Mouse (Mus musculus): ENCODE measurements around the gene 1700001L19Rik.
A peak's percentile ranks its signal among the peaks of the same experiment; 100 is the strongest.
"Not testable (repeated sequence)": the region's sequence is repeated elsewhere in the genome, so short reads cannot be mapped to it uniquely, and the experiment has no call there.

The 1700001L19Rik gene

DNA sequence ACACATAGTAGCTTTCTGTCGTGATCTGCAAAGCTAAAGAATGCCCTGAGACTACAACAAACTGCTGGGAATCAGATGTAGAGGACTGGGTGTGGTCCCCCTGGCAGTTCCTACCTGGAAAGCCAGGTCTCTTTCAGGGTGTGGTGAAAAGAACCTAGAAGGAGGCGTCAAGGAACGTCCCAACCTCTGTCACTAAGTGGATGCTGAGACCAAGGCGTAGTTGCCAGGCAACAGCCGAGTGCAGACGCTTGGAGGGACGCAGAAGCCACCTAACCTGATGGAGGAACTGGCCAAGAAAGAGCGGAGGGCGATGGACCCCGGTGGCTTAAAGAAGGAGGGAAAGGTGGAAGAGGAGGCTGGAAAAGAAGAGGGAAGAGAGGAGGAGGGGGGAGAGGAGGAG, at the start of gene 1700001L19Rik:
1700001L19Rik (plus strand) TSS at position 223 of the 400 bp plus-strand sequence.
- no peak for DNase-seq (ENCODE audit: low spot score in 2 of 2)

DNA sequence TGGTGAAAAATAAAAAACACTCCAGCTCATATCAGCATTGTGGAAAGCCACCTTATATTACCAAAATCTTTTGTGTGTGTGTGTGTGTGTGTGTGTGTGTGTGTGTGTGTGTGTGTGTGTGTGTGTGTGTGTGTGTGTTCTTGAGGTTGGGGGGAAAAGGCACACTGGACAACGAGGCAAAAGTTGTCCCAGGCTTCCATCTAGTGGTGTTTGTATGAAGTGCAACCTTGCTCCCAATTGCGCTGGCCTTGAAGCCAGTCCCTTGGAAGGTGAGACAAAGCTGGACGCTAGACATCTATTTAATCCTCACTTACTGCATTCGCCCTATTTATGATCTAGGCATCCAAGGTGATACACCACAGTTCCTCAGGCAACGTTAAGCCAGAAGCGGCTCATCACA, 43.8 kb upstream of the 1700001L19Rik start:
- not testable (repeated sequence) for DNase-seq (ENCODE audit: low spot score in 2 of 2)

DNA sequence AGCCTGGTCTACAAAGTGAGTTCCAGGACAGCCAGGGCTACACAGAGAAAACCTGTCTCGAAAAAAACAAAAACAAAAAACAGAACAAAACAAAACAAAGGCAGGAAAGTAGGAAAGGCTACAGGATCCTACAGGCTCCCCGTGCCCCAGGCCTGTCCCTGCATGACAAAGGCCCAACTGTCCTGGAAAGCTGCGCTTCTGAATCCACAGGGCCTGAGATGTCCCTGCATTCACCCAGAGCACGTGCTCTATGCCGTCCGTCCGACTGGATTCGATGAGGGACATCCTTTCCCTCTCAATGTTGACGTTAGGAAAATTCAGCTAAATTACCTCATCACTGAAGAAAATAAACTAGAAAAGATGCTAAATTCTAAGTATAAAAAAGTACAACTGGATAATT, 29.1 kb upstream of the 1700001L19Rik start:
- DNase-seq (ENCODE audit: low spot score in 2 of 2) = no peak

DNA sequence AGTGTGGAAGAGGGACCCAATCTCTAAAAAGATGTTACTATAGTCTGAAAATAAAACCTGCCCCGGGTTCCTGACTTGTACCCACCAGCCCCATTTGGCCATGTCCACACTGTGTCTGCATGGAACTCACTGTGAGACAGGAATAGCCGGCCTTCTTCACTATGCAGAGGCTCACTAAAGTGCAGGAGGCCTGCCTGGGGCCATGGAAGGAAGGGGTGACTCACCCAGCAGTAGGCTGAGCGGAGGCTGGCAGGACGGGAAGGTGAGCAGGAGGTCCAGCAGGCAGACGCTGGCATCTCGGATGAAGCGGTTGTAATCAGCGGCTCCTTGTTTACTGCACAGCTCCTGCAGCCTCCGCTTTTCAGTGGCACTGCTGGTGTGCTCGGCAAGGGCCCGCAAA, 28.7 kb upstream of the 1700001L19Rik start:
- DNase-seq (ENCODE audit: low spot score in 2 of 2) = no peak

DNA sequence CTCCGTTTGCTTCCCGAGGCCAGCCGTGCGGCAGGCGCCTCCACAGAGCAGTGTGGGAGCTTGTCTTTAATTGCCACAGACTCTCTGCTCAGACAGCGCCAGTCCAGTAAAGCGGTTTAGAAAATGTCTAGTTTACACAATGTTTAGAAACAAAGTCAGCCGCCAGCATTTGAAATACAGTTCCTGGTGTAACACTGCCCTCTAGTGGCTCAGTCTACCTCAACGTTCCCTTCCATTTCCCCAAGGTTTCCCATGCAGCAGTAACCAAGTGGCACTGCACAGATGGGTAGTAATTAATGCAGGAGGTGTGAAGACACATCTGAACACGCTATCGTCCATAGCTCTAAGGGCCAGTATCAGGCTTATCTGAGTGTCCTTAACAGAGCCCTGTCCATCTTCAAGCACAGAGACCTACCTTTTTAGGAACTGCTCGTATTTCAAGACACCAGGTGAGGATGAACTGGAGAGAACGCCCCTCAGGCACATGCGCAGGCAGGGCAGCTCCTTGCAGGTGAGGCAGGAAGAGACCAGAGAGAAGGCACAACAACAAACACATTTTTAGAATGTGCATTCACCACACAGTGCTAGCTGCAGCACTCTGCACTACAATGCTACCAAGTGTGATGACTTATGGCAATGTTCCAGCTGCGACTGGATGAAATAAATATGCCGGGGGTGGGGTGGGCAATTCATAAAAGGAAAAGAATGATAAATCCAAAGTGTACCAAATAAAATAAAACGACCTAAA, 27.5 kb upstream of the 1700001L19Rik start:
- DNase-seq (ENCODE audit: low spot score in 2 of 2) = peak in 1 of 2 experiments; percentile 13

DNA sequence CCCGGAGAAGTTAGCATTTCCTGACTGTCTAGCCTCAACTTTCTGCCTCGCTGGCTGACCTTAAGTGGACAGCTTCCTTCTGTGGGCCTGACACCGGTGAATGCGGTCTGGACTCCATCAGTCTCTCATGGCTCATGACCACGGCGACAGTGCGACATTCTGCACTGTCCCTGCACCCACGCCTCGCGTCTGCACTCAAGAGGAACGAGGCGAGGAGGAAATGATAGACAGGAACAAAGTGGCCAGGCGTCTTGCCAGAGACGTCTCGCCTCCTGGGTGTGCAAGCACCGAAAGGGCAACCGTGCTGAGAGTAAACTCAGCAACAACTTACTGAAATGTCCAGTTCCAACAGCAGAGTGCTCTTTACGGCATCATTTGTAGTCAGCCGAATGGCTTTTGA, 25.0 kb upstream of the 1700001L19Rik start:
- no peak for DNase-seq (ENCODE audit: low spot score in 2 of 2)

DNA sequence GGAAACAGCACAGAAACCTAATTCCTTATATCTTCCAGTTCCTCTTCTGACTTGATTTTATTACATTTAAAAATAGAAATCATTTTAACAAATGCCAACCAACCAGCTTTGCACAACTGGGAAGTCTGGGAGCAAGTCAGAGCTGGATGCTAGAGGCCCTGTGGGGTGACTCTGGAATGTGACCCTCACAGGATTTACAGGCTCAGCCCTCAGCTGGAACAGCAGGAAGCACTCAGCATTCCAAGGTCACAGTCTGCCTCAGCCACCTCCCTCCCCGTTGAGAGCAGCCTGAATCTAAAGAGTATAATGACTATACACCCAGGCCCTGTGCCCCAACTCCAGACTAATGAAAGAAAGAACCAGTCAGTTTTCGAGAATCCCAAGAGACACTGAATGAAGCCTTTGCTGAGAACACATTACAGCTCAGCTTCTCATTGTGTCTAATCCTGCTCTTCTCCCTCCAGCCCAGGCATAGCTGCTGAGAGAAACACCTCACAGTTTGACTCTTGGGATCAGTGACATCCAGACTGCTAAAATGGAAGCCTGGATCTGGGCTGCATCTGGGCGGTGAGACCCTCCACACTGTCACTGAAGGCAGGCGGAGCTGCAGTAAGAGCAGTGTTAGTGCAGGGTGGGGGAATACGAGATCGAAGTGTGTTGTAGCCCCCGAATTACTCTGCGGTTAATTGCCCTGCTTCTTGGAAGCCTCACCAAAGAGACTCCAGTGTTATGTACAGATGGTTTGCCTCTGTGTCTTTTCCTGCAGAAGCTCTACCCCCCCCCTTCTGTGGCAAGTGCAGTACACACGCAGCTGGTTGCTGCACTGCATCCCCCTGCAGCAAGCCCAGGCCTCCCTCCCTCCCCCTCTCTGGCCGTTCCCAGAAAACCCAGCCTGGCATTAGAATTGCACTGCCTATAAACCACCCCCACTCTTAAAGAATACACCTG, 24.0 kb upstream of the 1700001L19Rik start:
- no peak for DNase-seq (ENCODE audit: low spot score in 2 of 2)

DNA sequence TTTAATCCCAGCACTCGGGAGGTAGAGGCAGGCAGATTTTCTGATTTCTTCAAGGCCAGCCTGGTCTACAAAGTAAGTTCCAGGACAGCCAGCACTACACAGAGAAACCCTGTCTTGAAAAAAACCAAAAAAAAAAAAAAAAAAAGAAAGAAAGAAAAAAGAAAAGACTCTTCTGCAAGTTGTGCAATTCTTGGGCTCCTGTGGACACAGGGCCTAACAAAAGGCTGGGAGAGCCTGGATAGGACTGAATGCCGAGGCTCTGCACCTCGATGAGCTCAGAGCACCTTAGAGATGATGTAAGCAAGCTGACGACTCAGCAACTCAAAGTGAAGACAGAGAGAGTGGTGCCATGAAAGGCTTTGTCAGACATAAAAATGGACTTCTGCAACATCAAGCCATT, 22.8 kb upstream of the 1700001L19Rik start:
- DNase-seq (ENCODE audit: low spot score in 2 of 2) = no peak

DNA sequence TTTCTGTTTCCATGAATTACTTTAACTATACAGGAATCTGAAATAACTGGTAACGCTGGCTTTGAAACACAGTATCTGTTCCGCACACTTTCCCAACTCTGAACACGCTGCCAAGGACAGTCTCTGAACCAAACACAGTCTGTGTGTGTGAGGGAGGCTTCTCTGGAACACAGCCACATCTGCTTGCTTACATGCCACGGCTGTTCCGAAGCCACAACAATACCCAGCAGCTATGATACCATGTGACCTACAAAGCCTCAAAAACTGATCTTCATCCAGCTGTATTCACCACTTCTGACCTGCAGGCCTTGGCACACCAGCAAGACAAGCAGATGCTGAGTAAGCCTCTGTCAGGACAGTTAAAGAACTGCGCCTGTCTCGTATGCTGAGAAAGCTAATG, 19.3 kb upstream of the 1700001L19Rik start:
- no peak for DNase-seq (ENCODE audit: low spot score in 2 of 2)

DNA sequence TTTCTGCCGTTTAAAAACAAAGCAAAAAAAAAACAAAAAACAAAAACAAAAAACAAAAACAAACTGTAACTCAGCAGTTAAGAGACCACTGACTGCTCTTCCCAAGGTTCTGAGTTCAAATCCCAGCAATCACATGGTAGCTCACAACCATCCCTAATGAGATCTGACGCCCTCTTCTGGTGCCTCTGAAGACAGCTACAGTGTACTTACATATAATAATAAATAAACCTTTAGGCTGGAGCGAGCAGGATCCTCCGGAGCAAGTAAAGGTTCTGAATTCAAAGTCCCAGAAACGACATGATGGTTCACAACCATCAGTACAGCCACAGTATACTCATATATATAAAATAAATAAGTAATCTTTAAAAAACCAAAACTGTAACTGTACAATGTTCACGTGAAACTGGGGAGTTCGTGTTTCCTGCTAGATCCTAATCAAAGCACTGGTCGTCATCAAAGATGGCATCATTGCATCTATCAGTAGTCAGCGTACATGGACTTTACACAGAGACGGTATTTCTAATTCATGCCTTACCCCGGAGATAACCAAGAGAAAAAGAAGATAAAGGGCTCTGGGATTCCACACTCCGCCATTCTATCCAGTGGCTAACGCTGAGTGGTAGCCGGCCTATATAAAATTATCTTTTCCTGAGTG, 16.0 kb upstream of the 1700001L19Rik start:
- DNase-seq (ENCODE audit: low spot score in 2 of 2) = no peak

DNA sequence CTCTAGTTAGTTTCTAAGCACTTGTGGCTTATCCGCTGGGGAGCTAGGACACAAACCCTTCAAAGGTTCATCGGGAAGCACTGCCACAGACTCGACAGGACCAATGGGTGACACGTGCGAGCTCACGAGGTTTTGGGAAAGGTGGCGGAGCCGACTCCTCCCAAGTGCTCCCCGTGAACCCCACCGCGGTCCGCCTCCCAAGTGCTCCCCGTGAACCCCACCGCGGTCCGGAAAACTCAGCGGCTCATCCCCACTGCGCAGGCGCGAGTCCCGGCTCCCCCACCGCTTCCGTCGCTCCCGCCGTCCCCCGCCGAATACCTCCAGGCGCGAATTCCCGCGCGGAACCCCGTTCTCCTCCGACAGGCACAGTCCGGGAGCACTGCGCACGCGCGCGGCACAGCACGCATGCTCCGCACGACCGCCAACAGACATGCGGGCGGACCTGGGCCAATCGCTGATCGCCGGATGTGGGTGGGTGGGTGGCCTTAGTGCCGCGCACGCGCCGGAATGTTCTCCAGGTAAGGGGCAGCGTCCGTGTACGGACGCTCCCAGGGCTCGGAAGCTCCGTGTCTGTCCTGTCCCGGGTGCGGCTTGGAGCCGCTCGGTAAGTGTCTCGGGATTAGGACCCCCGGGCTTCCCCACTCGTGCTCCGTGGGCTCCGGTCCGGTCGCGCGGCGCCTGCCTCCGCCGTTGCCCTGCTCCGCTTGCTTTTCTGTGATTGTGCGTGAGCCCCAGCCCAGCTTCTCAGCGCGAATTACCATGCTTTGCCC, 15.3 kb upstream of the 1700001L19Rik start, which contains the start of the genes Mtrr and Fastkd3:
Mtrr (minus strand) TSS at position 403 of the 770 bp plus-strand sequence.
Fastkd3 (plus strand) TSS at position 488 of the 770 bp plus-strand sequence.
- peak; percentile 81 to 84 for DNase-seq (ENCODE audit: low spot score in 2 of 2)

DNA sequence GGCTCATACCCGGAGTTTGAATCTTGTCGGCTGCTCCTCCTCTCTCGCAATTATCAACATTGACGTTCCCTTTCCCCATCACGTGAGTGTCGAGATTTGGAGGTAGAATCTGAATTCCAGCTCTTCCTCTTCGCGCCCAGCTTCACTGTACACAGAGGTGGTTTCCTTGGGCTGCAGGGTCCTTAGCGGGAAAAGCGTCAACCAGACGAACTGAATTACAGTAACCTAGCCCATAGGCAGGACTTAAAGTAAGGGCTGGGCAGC, 14.8 kb upstream of the 1700001L19Rik start:
- no peak for DNase-seq (ENCODE audit: low spot score in 2 of 2)

DNA sequence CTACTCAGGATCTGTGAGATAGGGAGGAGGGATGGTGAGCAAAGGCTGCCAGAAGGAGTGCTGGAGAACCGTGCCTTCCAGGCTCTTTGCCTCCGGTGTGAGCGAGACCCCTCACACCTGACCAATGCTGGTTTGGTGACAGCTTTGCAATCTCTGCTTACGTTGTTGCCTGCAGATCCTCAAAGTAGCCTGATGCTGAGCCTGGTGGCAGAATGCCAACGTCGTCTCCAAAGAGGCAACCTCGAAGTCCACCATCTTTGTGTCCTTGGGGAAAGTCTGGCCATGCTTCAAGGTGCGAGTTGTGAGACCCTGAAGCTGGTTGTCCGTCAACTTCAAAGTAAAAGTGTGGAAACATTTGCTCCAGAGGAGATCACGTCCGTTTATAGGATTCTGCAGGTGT, 13.3 kb upstream of the 1700001L19Rik start:
- DNase-seq (ENCODE audit: low spot score in 2 of 2) = no peak

DNA sequence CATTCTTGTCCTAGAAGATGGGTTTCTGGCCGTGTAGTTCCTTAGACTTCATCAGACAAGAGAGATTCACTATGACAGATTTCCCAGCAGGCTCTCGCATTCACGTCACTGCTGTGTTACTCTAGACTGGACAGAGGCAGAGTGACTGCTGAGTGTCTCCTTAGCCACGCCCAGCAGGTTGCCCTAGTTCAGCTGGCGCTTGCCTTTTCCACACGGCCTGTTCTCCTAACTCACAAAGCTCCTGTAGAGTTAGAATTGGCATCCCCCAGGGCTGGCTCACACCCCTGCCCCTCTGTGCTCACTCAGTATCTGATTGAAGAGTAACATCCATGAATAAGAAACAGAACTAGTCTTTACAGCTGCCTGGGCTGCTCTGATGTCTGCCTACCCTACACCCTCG, 11.8 kb upstream of the 1700001L19Rik start:
- no peak for DNase-seq (ENCODE audit: low spot score in 2 of 2)

DNA sequence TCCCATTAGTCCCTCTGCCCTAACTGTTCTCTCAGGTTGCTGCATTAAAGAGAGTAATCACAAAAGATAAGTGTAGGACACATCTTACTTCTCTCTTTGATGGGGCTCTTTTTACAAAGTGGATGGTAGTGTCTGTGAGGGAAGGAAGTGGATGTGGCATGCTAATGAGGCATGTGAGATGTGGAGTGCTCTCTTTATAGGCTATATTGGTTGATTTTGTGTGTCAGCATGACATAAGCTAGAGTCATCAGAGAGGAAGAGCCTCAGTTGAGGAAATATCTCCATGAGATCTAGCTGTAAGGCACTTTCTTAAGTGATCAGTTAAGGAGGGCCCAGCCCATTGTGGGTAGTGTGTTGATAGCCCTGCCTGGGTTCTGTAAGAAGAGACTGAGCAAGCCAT, 8.9 kb upstream of the 1700001L19Rik start:
- no peak for DNase-seq (ENCODE audit: low spot score in 2 of 2)

DNA sequence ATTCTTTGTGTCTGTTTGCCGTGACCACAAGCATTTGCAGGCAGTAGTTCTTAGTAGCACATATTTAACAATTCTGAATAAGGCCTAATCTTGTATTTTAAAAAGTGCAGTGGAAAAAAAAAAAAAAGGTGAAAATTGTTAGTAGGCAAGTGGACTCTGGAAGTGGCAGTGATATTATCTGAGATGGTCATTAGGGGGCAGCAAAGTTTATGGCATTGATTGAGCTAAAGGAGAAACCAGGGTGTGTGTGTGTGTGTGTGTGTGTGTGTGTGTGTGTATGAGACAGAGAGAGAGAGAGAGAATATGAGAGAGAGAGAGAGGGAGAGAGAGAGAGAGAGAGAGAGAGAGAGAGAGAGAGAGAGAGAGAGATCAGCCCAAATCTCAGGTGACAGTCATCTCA, 3.4 kb upstream of the 1700001L19Rik start:
- DNase-seq (ENCODE audit: low spot score in 2 of 2) = no peak

DNA sequence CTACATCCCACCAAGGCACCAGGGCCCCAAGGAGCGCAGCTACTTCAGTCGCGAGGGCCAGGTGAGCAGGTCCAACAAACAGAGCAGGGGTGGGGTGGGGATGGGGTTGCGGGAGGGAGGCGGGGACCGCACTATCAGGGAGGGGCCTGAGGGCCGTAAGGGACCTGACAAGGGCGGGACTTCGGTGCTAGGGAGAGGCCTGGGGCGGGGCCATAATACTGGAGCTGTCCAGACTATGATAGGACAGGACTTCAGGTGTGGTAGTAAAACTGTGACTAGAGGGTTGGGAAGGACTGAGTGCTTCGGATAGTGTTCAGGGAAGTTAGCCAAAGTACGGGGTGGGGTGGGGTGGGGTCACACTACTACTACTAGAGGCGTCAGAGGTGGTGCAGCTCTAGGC, 446 bp downstream of the 1700001L19Rik start:
- DNase-seq (ENCODE audit: low spot score in 2 of 2) = no peak

DNA sequence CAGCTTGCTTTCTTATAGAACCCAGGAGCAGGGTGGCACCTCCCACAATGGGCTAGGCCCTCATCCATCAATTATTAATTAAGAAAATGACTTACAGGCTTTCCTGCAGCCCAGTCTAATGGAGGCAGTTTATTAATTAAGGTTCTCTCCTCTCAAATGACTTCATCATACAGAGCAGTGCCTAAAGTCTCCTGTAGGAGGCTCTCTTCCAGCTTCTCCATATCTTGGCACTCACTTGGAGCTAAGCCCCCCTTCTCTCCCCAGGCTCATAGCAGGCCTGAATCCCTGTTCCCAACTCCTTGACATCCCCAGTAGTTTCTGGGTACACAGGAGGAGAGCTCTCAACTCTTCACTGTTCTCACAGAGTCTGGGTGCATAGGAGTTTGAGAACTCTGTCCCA, 1.7 kb downstream of the 1700001L19Rik start:
- no peak for DNase-seq (ENCODE audit: low spot score in 2 of 2)

DNA sequence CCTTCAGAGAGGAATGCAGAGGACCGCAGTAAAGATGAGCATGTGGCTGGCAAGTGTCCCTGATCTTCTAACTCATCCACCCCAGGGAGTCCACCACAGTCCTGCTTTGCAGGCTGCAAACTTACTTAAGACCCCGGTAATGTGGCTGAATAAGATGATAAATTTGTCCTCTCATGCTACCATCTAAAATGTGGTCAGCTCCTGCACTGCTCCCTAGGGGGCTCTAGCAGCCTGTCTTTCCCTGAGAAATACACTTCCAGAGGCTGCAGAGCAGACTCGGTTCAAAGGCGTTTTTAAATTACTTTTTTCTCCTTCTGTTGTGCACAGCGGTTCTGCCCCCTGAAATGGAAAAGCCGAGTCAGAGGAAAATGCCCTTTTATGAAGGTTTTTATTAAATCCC, 4.0 kb downstream of the 1700001L19Rik start:
- DNase-seq (ENCODE audit: low spot score in 2 of 2) = no peak

DNA sequence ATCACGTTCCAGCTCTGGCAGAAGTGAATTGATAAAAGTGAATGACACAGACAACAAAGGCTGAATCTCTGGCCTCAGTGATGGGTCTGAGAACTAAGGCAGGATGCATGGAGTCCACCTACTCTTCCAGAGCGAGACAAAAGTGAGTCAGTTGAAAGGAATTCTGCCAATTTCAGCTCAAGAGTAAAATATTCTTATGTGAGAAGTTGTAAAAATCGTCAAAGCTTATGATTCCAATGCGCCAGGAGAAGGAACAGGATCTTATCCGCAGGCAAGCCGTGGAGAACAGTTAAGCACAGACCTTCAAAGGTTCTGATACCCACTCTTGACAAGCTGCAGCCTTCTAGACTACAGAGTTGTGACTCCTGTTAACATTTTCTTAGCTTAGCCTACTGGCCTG, 5.9 kb downstream of the 1700001L19Rik start:
- no peak for DNase-seq (ENCODE audit: low spot score in 2 of 2)

DNA sequence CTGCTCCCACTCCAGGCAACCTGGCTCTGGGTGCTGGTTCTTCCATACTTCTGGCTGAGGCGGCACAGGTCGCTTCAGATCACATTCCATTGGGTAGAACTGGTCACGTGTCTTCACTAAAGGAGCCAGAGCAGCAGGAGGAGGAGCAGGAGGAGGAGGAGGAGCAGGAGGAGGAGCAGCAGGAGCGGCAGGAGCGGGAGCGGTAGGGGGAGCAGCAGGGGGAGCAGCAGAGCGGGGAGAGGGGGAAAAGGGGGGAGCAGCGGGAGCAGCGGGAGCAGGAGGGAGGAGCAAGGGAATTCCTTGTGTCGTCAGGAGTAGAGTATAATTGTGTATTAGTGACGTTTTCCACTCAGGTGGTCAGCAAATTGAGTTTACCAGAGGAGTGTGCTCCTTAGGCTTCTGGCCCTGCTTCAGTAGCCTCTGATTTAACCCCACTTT, 8.5 kb downstream of the 1700001L19Rik start:
- DNase-seq (ENCODE audit: low spot score in 2 of 2) = no peak

Measured in spleen, postnatal 14 days (tissue).